Mouse (Mus musculus): Measurements from ENCODE around the gene Cyp24a1. TPM values are rescaled to one million over a fixed set of nuclear protein-coding genes. Genes with fewer than 3 reads are reported as not detected.
"Not testable (repeated sequence)": the region's sequence is repeated elsewhere in the genome, so short reads cannot be mapped to it uniquely, and the experiment has no call there.

Gene Cyp24a1
- polyA plus RNA-seq, 1 experiment from 2014 or later, result not detected

DNA sequence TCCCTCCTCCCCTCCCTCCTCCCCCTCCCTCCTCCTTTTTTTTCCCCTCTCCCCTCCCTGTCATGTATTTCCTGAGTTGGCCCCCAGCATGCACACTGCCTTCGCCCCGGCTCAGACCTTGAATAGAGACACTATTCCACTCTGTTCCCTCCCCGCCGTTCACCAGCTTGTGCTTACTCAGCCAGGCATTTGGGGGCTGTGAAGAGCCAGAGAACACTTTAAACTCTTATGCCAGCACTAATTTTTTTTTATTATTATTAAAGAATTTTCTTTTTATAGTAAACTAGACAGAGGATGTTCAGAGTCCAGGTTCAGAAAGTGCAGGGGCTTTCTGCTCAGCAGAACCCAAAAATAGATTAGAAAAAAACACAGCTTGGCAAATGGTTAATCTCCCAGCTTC, 32.1 kb downstream of the Cyp24a1 start:
- Histone ChIP-seq H3K36me3 (ENCODE audit: control insufficient read depth, insufficient read depth, low read length) (no peaks in the 10 kb centered on the region), H3K27ac (replicated peaks; ENCODE audit: low read depth, low read length) (no peak overlapping the region), H3K4me1 (ENCODE audit: control insufficient read depth, insufficient read depth, low read length) (peaks cover 4% of the 10 kb centered on the region; the same call in 1 of the 2 replicates), H3K9ac (ENCODE audit: low read depth, low read length) (no peak overlapping the region), H3K4me2 (ENCODE audit: low read depth, low read length) (no peak overlapping the region), H3K9me3 (ENCODE audit: control insufficient read depth, low read length) (no peaks in the 10 kb centered on the region), H3K27me3 (replicated peaks; ENCODE audit: control insufficient read depth, insufficient read depth, low read length) (no peaks in the 10 kb centered on the region), H3K4me3 (ENCODE audit: low read depth, low read length) (no peak overlapping the region)
- ATAC-seq (ENCODE audit: low read depth) (no peak), DNase-seq (ENCODE audit: low spot score) (peak; percentile 23)
- WGBS, result 30% methylated on average over 3 of the region's 4 CpGs

DNA sequence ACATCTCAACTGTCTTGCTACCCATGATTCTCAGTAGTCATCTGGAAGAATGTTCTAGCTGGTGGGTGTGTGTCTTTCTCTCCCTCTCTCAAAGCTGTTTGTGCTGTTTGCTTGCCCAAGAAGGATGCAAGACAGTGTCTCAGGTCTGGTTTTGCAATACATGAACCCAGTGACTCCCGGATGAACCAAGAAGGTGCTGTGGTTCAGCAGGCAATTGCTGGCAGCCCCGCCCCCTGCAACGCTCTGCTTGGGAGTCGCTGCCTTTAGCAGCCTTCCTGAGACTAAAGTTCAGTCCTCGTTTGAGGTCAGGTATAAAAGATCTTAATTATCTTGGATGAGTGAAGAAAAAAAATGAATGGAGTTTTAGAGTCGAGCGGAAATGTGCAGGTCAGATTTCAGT, 35.3 kb downstream of the Cyp24a1 start:
- H3K9ac ChIP-seq (ENCODE audit: low read depth, low read length), result no peak overlapping the region
- H3K4me3 ChIP-seq (ENCODE audit: low read depth, low read length), result no peak overlapping the region
- no peak overlapping the region for H3K4me2 ChIP-seq (ENCODE audit: low read depth, low read length)
- ATAC-seq (ENCODE audit: low read depth) (no peak), DNase-seq (ENCODE audit: low spot score) (no peak)
- no peaks in the 10 kb centered on the region for H3K9me3 ChIP-seq (ENCODE audit: control insufficient read depth, low read length)
- 57% methylated on average over 7 of the region's 7 CpGs for WGBS
- no peaks in the 10 kb centered on the region for H3K36me3 ChIP-seq (ENCODE audit: control insufficient read depth, insufficient read depth, low read length)
- H3K27ac ChIP-seq (replicated peaks; ENCODE audit: low read depth, low read length), result no peak overlapping the region
- no peaks in the 10 kb centered on the region for H3K4me1 ChIP-seq (ENCODE audit: control insufficient read depth, insufficient read depth, low read length)
- H3K27me3 ChIP-seq (replicated peaks; ENCODE audit: control insufficient read depth, insufficient read depth, low read length), result no peaks in the 10 kb centered on the region

DNA sequence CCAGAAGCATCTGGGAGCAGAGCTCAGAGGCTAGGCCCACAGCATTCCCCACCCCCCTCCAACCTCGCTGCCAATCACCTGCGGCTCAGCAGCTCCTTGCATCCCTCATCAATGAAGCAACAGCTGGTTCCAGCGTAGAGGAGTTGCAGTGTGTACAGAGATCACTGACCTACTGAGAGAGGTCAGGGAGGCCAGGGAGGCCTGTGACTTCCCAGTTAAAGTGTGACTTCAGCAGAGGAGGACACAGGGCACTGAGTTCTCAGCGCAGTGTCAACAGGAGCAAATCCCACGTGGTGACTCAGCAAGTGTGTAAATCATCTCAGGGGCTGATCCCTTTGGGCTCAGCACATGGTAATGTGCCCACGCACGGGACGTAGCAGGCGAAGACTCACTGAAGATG, 37.1 kb downstream of the Cyp24a1 start:
- H3K9me3 ChIP-seq (ENCODE audit: control insufficient read depth, low read length), result no peaks in the 10 kb centered on the region
- ATAC-seq (ENCODE audit: low read depth) (no peak), DNase-seq (ENCODE audit: low spot score) (no peak)
- no peak overlapping the region for H3K27ac ChIP-seq (replicated peaks; ENCODE audit: low read depth, low read length)
- 33% methylated on average over 9 of the region's 9 CpGs for WGBS
- H3K4me2 ChIP-seq (ENCODE audit: low read depth, low read length), result no peak overlapping the region
- H3K4me3 ChIP-seq (ENCODE audit: low read depth, low read length), result no peak overlapping the region
- H3K9ac ChIP-seq (ENCODE audit: low read depth, low read length), result no peak overlapping the region
- H3K4me1 ChIP-seq (ENCODE audit: control insufficient read depth, insufficient read depth, low read length), result no peaks in the 10 kb centered on the region
- no peaks in the 10 kb centered on the region for H3K27me3 ChIP-seq (replicated peaks; ENCODE audit: control insufficient read depth, insufficient read depth, low read length)
- no peaks in the 10 kb centered on the region for H3K36me3 ChIP-seq (ENCODE audit: control insufficient read depth, insufficient read depth, low read length)

DNA sequence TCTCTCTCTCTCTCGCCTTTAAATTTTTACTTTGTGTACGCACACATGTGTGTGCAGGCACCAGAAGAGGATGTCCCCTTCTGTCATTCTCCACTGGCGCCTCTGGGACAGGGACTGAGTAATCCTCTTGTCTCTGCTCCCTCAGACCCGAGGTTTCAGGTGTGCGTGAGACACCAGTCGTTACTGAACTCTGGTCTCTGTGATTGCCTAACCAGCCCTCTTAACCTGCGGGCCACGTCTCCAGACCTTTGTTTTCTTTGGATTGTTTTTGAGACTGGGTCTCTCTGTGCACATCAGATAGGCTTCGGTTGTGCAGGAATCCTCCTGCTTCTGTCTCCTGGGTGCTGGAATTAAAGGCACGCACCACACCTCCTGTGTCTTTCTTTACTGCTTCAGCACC, 37.8 kb downstream of the Cyp24a1 start:
- Histone ChIP-seq H3K27ac (replicated peaks; ENCODE audit: low read depth, low read length) (no peak overlapping the region), H3K4me1 (ENCODE audit: control insufficient read depth, insufficient read depth, low read length) (no peaks in the 10 kb centered on the region), H3K4me2 (ENCODE audit: low read depth, low read length) (no peak overlapping the region), H3K36me3 (ENCODE audit: control insufficient read depth, insufficient read depth, low read length) (no peaks in the 10 kb centered on the region), H3K9me3 (ENCODE audit: control insufficient read depth, low read length) (no peaks in the 10 kb centered on the region), H3K9ac (ENCODE audit: low read depth, low read length) (no peak overlapping the region), H3K4me3 (ENCODE audit: low read depth, low read length) (no peak overlapping the region), H3K27me3 (replicated peaks; ENCODE audit: control insufficient read depth, insufficient read depth, low read length) (no peaks in the 10 kb centered on the region)
- WGBS, result 65% methylated on average over 10 of the region's 10 CpGs
- ATAC-seq (ENCODE audit: low read depth), result no peak
- no peak for DNase-seq (ENCODE audit: low spot score)

DNA sequence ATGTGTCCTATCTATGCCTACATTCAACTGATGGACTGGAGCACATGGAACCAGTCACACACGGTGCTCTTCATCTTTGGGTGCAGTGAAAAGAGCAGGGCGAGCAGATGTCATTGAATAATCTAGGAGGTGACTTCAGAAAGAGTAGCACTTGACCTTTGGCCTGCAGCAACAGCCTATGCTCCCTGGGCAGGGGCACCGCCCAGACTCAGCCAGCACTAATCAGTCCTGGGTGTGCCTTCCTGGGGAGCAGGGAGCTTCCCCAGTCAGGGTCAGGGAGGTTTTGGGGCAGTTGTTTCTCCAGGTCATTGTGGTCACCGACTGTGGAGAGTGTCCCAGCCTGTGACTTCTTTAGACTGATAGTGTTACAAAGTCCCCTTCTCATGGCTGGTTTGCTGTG, 43.1 kb downstream of the Cyp24a1 start:
- H3K9me3 ChIP-seq (ENCODE audit: control insufficient read depth, low read length); ATAC-seq (ENCODE audit: low read depth); DNase-seq (ENCODE audit: low spot score); H3K4me2 ChIP-seq (ENCODE audit: low read depth, low read length); H3K4me3 ChIP-seq (ENCODE audit: low read depth, low read length); H3K4me1 ChIP-seq (ENCODE audit: control insufficient read depth, insufficient read depth, low read length); H3K27me3 ChIP-seq (replicated peaks; ENCODE audit: control insufficient read depth, insufficient read depth, low read length); H3K27ac ChIP-seq (replicated peaks; ENCODE audit: low read depth, low read length); H3K9ac ChIP-seq (ENCODE audit: low read depth, low read length); H3K36me3 ChIP-seq (ENCODE audit: control insufficient read depth, insufficient read depth, low read length): not testable (repeated sequence)
- WGBS, result 41% methylated on average over 3 of the region's 4 CpGs

DNA sequence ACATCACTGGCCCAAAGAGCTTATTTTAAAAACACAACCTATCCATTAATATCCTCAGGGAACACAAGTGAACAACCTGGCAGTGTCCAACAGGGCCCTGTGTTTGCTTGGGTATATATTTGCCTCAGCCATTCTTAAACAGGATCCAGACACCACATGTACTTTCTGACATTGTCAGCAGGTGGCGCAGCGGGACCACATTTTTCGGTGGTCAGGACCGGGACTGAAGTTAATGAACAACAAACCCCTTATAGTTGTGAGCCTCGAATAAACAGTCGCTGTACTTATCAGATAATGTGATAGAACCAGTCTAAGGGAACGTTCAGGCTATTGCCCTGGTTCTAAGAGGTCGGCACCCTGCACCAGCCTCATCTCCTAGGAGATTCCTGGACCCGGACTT, 46.0 kb downstream of the Cyp24a1 start:
- 6% methylated on average over 9 of the region's 9 CpGs for WGBS
- no peak overlapping the region for H3K4me3 ChIP-seq (ENCODE audit: low read depth, low read length)
- H3K27me3 ChIP-seq (replicated peaks; ENCODE audit: control insufficient read depth, insufficient read depth, low read length), result no peaks in the 10 kb centered on the region
- ATAC-seq (ENCODE audit: low read depth) (0 out of 2 replicates have a peak, but pooled peaks have one; percentile 50), DNase-seq (ENCODE audit: low spot score) (peak; percentile 67)
- no peaks in the 10 kb centered on the region for H3K36me3 ChIP-seq (ENCODE audit: control insufficient read depth, insufficient read depth, low read length)
- H3K27ac ChIP-seq (replicated peaks; ENCODE audit: low read depth, low read length), result no peak overlapping the region
- no peaks in the 10 kb centered on the region for H3K4me1 ChIP-seq (ENCODE audit: control insufficient read depth, insufficient read depth, low read length)
- peak overlapping the region; percentile 42 for H3K4me2 ChIP-seq (ENCODE audit: low read depth, low read length)
- no peaks in the 10 kb centered on the region for H3K9me3 ChIP-seq (ENCODE audit: control insufficient read depth, low read length)
- H3K9ac ChIP-seq (ENCODE audit: low read depth, low read length), result no peak overlapping the region

DNA sequence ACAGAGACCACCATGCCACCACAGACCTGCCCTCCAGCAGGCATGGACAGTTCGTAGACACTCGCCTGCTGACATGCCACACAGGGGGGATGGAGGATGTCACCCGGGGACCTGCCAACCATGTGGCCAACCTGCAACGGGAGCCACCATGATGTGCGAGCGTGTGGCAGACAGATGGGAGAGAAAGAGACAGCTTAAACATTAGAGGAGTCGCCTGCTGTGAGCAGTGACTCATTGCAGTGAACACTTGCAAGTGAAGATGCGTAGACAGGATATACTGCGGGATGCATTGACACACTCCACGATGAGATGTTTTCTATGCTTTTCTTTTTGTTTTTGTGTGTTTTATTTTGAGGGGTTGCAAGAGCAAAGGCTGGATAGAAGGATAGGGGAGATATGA, 49.3 kb downstream of the Cyp24a1 start:
- H3K4me1 ChIP-seq (ENCODE audit: control insufficient read depth, insufficient read depth, low read length), result no peaks in the 10 kb centered on the region
- no peaks in the 10 kb centered on the region for H3K36me3 ChIP-seq (ENCODE audit: control insufficient read depth, insufficient read depth, low read length)
- H3K4me2 ChIP-seq (ENCODE audit: low read depth, low read length), result no peak overlapping the region
- no peak overlapping the region for H3K9ac ChIP-seq (ENCODE audit: low read depth, low read length)
- no peak overlapping the region for H3K4me3 ChIP-seq (ENCODE audit: low read depth, low read length)
- DNase-seq (ENCODE audit: low spot score) (no peak), ATAC-seq (ENCODE audit: low read depth) (no peak)
- H3K27me3 ChIP-seq (replicated peaks; ENCODE audit: control insufficient read depth, insufficient read depth, low read length), result no peaks in the 10 kb centered on the region
- H3K27ac ChIP-seq (replicated peaks; ENCODE audit: low read depth, low read length), result no peak overlapping the region
- 67% methylated on average over 10 of the region's 10 CpGs for WGBS
- no peaks in the 10 kb centered on the region for H3K9me3 ChIP-seq (ENCODE audit: control insufficient read depth, low read length)

DNA sequence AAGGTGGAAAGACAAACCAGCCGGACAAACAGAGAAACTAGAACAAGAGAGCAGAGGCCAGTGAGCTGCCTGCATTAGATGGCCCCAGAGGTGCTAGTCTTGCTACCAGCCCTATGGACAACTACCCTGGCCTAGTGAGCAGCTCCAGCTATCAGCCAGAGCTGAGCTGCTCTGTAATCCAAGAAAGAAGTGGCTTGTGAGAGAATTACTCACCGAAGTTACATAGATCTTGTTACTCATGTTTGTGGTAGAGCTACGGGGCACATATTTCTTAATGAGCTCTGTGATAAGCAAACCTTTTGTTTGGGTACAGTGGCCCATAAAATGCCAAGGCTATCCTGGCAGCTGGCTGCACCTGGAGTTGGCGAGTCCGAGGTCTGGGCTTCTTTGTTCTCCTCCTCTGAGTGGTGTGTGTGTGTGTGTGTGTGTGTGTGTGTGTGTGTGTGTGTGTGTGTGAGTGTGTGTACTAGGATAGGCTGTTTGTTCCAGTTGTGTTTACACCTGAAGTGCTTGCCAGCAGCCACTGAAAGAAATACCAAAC, 50.0 kb downstream of the Cyp24a1 start:
- ATAC-seq (ENCODE audit: low read depth), result peak; percentile 51
- H3K36me3 ChIP-seq (ENCODE audit: control insufficient read depth, insufficient read depth, low read length), result no peaks in the 10 kb centered on the region
- WGBS, result 69% methylated on average over 5 of the region's 5 CpGs

DNA sequence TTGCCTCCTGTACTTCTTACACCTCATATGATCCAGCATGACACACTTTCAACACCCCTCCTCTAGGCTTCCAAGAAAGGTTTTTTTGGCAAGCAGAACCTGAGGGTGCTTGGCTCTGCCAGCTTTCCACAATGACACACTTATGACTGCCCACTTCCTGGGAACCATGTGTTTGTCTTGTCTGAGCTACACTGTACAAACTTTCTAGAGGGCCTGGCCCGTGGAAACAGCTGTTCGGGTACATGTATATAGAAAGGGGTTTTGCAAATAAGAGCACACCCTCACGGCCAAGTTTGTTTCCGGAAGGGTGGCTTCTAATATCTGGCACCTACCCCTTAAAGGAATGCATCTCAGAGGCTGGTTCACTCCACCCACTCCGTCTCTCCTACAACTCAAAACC, 51.1 kb downstream of the Cyp24a1 start:
- 73% methylated on average over 5 of the region's 5 CpGs for WGBS
- no peak for ATAC-seq (ENCODE audit: low read depth)
- no peak overlapping the region for H3K27ac ChIP-seq (replicated peaks; ENCODE audit: low read depth, low read length)
- no peak for DNase-seq (ENCODE audit: low spot score)
- H3K9me3 ChIP-seq (ENCODE audit: control insufficient read depth, low read length), result no peaks in the 10 kb centered on the region
- no peaks in the 10 kb centered on the region for H3K36me3 ChIP-seq (ENCODE audit: control insufficient read depth, insufficient read depth, low read length)
- no peaks in the 10 kb centered on the region for H3K27me3 ChIP-seq (replicated peaks; ENCODE audit: control insufficient read depth, insufficient read depth, low read length)
- no peaks in the 10 kb centered on the region for H3K4me1 ChIP-seq (ENCODE audit: control insufficient read depth, insufficient read depth, low read length)
- H3K9ac ChIP-seq (ENCODE audit: low read depth, low read length), result no peak overlapping the region
- H3K4me3 ChIP-seq (ENCODE audit: low read depth, low read length), result no peak overlapping the region
- no peak overlapping the region for H3K4me2 ChIP-seq (ENCODE audit: low read depth, low read length)

More for the DNA sequence above, 50.0 kb downstream of the Cyp24a1 start:
- no peak overlapping the region for H3K9ac ChIP-seq (ENCODE audit: low read depth, low read length)
- H3K4me3 ChIP-seq (ENCODE audit: low read depth, low read length), result no peak overlapping the region
- no peaks in the 10 kb centered on the region for H3K27me3 ChIP-seq (replicated peaks; ENCODE audit: control insufficient read depth, insufficient read depth, low read length)
- H3K27ac ChIP-seq (replicated peaks; ENCODE audit: low read depth, low read length), result no peak overlapping the region
- no peak overlapping the region for H3K4me2 ChIP-seq (ENCODE audit: low read depth, low read length)
- no peaks in the 10 kb centered on the region for H3K9me3 ChIP-seq (ENCODE audit: control insufficient read depth, low read length)
- no peaks in the 10 kb centered on the region for H3K4me1 ChIP-seq (ENCODE audit: control insufficient read depth, insufficient read depth, low read length)
- DNase-seq (ENCODE audit: low spot score), result no peak
